Mouse (Mus musculus) retina, adult 2 months (tissue): ENCODE results near the gene Clcn2.

ENCODE experiments used
- DNase-seq: peaks from one replicate; pipeline ENCODE4 v3.0.0-alpha.2; 2012; ENCODE audit warnings: low read depth, low spot score

Gene Clcn2

GRCm38 (mm10) chr16:20722736-20723135, 5.2 kb upstream of the Clcn2 start:
- no peak for DNase-seq

- no peak for DNase-seq
Measured at GRCm38 (mm10) chr16:20721808-20722207, 4.3 kb upstream of the Clcn2 start.

- no peak for DNase-seq
Measured at GRCm38 (mm10) chr16:20717978-20718670, 578 bp upstream of the Clcn2 start.

- no peak for DNase-seq
Measured at GRCm38 (mm10) chr16:20716841-20717180, 735 bp downstream of the Clcn2 start.

- no peak for DNase-seq
Measured at GRCm38 (mm10) chr16:20715976-20716840, 1.3 kb downstream of the Clcn2 start.

- DNase-seq: no peak
Measured at GRCm38 (mm10) chr16:20715566-20715965, 2.0 kb downstream of the Clcn2 start.

- no peak for DNase-seq
Measured at GRCm38 (mm10) chr16:20715161-20715560, 2.4 kb downstream of the Clcn2 start.

- no peak for DNase-seq
Measured at GRCm38 (mm10) chr16:20714307-20715080, 3.1 kb downstream of the Clcn2 start.

- DNase-seq: no peak
Measured at GRCm38 (mm10) chr16:20712889-20713288, 4.7 kb downstream of the Clcn2 start.

- no peak for DNase-seq
Measured at GRCm38 (mm10) chr16:20712190-20712589, 5.4 kb downstream of the Clcn2 start.

- DNase-seq: no peak
Measured at GRCm38 (mm10) chr16:20710810-20711209, 6.7 kb downstream of the Clcn2 start.

- no peak for DNase-seq
Measured at GRCm38 (mm10) chr16:20710370-20710769, 7.2 kb downstream of the Clcn2 start.

GRCm38 (mm10) chr16:20708939-20709734, 8.4 kb downstream of the Clcn2 start:
- no peak for DNase-seq

- no peak for DNase-seq
Measured at GRCm38 (mm10) chr16:20708220-20708938, 9.2 kb downstream of the Clcn2 start.

- DNase-seq: no peak
Measured at GRCm38 (mm10) chr16:20706407-20707055, 11.0 kb downstream of the Clcn2 start.

GRCm38 (mm10) chr16:20705786-20706185, 11.8 kb downstream of the Clcn2 start:
- DNase-seq: no peak

- DNase-seq: no peak
Measured at GRCm38 (mm10) chr16:20703699-20704400, 13.7 kb downstream of the Clcn2 start.

- DNase-seq: no peak
Measured at GRCm38 (mm10) chr16:20703071-20703470, 14.5 kb downstream of the Clcn2 start.

- DNase-seq: no peak
Measured at GRCm38 (mm10) chr16:20702522-20702893, 15.0 kb downstream of the Clcn2 start.
